Mouse (Mus musculus): ENCODE measurements at regions not wholly inside any gene's neighbourhood (a gene's known extent, or its start where the extent isn't known, plus 50 kb on each side); places are given as distances from the start of the nearest gene placed in this dataset.

- DNase-seq (ENCODE audit: low read depth, low spot score): no peak
Measured at GRCm38 (mm10) chr17:85844486-85844885, 156.4 kb upstream of the Six2 start.

- DNase-seq (ENCODE audit: low read depth, low spot score): no peak
Measured at GRCm38 (mm10) chr17:85823036-85823435, 135.0 kb upstream of the Six2 start.

GRCm38 (mm10) chr17:85821861-85822260 is 133.8 kb upstream of the Six2 start:
- no peak for DNase-seq (ENCODE audit: low read depth, low spot score)

- no peak for DNase-seq (ENCODE audit: low read depth, low spot score)
Measured at GRCm38 (mm10) chr17:85818098-85818855, 130.2 kb upstream of the Six2 start.

- DNase-seq (ENCODE audit: low read depth, low spot score): no peak
Measured at GRCm38 (mm10) chr17:85816521-85816920, 128.4 kb upstream of the Six2 start.

GRCm38 (mm10) chr17:85816056-85816455 is 128.0 kb upstream of the Six2 start:
- no peak for DNase-seq (ENCODE audit: low read depth, low spot score)

GRCm38 (mm10) chr17:85808580-85808979 is 120.5 kb upstream of the Six2 start:
- no peak for DNase-seq (ENCODE audit: low read depth, low spot score)

GRCm38 (mm10) chr17:85805726-85806359 is 117.8 kb upstream of the Six2 start:
- DNase-seq (ENCODE audit: low read depth, low spot score): no peak

GRCm38 (mm10) chr17:85804631-85805030 is 116.6 kb upstream of the Six2 start:
- DNase-seq (ENCODE audit: low read depth, low spot score): no peak

GRCm38 (mm10) chr17:85801734-85802133 is 113.7 kb upstream of the Six2 start:
- DNase-seq (ENCODE audit: low read depth, low spot score): no peak

GRCm38 (mm10) chr17:85801079-85801605 is 113.1 kb upstream of the Six2 start:
- no peak for DNase-seq (ENCODE audit: low read depth, low spot score)

- no peak for DNase-seq (ENCODE audit: low read depth, low spot score)
Measured at GRCm38 (mm10) chr17:85800357-85801078, 112.4 kb upstream of the Six2 start.

GRCm38 (mm10) chr17:85799865-85800356 is 111.8 kb upstream of the Six2 start:
- DNase-seq (ENCODE audit: low read depth, low spot score): no peak

GRCm38 (mm10) chr17:85799081-85799864 is 111.2 kb upstream of the Six2 start:
- DNase-seq (ENCODE audit: low read depth, low spot score): no peak

- DNase-seq (ENCODE audit: low read depth, low spot score): no peak
Measured at GRCm38 (mm10) chr17:85797755-85798154, 109.7 kb upstream of the Six2 start.

GRCm38 (mm10) chr17:85795820-85796219 is 107.7 kb upstream of the Six2 start:
- DNase-seq (ENCODE audit: low read depth, low spot score): no peak

- no peak for DNase-seq (ENCODE audit: low read depth, low spot score)
Measured at GRCm38 (mm10) chr17:85785625-85786294, 97.7 kb upstream of the Six2 start.

- no peak for DNase-seq (ENCODE audit: low read depth, low spot score)
Measured at GRCm38 (mm10) chr17:85780477-85780876, 92.4 kb upstream of the Six2 start.

GRCm38 (mm10) chr17:85776876-85777275 is 88.8 kb upstream of the Six2 start:
- DNase-seq (ENCODE audit: low read depth, low spot score): no peak

- DNase-seq (ENCODE audit: low read depth, low spot score): no peak
Measured at GRCm38 (mm10) chr17:85768341-85768740, 80.3 kb upstream of the Six2 start.
